Mouse (Mus musculus) ovary, postnatal 36 days (tissue): ENCODE results near the gene Vmn1r149.
"Not testable (repeated sequence)": the region's sequence is repeated elsewhere in the genome, so short reads cannot be mapped to it uniquely, and the experiment has no call there.

Experiments used
- DNase-seq: peaks from one replicate; pipeline ENCODE4 v3.0.0; 2022; ENCODE audit warnings: low spot score, mixed read lengths

Vmn1r149 gene

GRCm38 (mm10) chr7:22438129-22438528 lies at the start of gene Vmn1r149:
TSS of gene Vmn1r149 (minus strand) at chr7:22438229.
- not testable (repeated sequence) for DNase-seq

DNA sequence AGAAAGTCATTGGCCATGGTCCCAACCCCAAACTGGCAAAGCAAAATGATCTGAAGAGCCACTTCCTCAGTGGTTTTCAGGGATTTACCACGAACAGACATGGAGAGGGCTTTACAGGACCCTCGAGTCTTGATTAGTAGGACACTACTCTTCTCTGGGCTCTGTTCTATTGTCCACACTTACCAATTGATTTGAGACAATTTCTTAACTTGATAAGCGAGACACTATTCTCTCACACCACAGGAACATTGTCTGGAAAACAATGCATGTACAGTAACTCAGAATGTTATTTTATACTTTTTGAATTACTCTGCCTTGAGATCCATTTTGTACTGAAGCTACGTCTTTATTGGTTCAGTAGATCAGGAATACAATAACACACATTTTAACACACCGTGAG lies 25.9 kb upstream of the Vmn1r149 start, which contains the start of gene Gm10665:
Gene Gm10665 (minus strand): TSS at position 101 of the 400 bp plus-strand sequence.
- not testable (repeated sequence) for DNase-seq

DNA sequence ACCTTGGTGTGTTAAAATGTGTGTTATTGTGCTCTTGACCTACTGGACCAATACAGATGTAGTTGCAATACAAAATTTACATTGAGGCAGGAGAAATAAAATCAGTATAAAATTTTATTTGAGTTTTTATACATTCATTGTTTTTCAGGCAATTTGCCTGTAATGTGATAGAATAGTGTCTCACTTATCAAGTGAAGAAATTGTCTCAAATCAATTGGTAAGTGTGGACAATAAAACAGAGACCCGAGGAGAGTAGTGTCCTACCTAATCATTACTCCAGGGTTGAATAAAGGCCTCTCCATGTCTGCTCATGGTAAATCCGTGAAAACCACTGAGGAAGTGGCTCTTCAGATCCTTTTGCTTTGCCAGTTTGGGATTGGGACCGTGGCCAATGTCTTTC lies 24.7 kb downstream of the Vmn1r149 start, which contains the start of gene Vmn1r148:
Gene Vmn1r148 (plus strand): TSS at position 301 of the 400 bp plus-strand sequence.
- DNase-seq = not testable (repeated sequence)
